Mouse (Mus musculus) MEL-GATA-1-ER (cell line): Measurements from ENCODE around the gene Ttc8.

ENCODE experiments used
- DNase-seq: peaks from one replicate; pipeline ENCODE4 v3.0.0-alpha.2; 2012; ENCODE audit warnings: low read depth; ENCODE audit errors: extremely low read depth

The Ttc8 gene

DNA sequence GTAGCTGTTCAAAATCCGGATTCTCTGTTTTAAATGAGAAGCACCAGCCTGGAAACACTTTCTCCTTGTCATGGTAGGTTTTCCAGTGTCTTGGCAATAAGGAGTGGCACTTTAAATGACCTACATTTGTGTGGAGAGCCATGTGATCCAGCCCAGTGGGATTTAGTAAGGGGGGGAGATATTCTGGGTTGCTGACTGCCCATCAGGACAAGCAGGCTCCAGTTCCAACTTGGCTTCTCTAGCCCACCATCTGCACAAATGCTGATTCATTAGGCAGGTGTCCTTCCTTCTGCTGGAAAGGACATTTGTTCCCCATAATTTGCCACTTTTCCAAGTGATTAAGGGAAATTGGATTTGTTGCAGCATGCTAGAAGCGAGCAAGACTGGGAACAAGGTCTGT, 105.9 kb downstream of the Ttc8 start:
- no peak for DNase-seq

- no peak for DNase-seq
Measured at GRCm38 (mm10) chr12:99028665-99029064, 108.3 kb downstream of the Ttc8 start.

DNA sequence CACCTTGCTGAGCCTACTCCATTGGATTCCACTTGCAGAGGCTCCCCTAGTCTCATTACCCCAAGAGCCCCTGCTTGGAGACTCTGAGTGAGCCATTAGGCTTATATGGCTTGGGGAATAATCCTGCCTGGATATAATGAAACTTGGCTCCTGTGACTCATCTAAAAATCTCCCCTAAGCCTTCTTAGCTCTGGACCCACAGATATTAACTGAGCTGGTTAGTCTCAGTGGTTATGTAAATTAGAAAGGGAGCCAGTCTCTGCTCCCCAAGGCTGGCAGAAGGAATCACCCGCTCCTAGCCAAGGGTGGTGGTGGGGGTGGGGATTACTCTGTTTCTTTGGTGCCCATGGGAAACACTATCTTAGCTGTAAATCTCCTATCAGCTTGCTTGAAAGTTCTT, 109.6 kb downstream of the Ttc8 start:
- no peak for DNase-seq
